Mouse (Mus musculus): ENCODE data around the gene Ptprd. TPM values are rescaled to one million over a fixed set of nuclear protein-coding genes. Genes with fewer than 3 reads are reported as not detected.

Ptprd gene
- polyA plus RNA-seq, 1 experiment from 2014 or later = 51.4 TPM

GRCm38 (mm10) chr4:76305987-76306386 is 1905.8 kb downstream of the Ptprd start:
- WGBS = 87% methylated on average over 5 of the region's 5 CpGs
- H3K9ac ChIP-seq (replicated peaks) = no peak overlapping the region
- no peaks in the 10 kb centered on the region for H3K4me1 ChIP-seq (replicated peaks)
- no peaks in the 10 kb centered on the region for H3K36me3 ChIP-seq
- no peak overlapping the region for H3K27ac ChIP-seq
- H3K4me3 ChIP-seq (replicated peaks) = no peak overlapping the region
- no peak overlapping the region for H3K4me2 ChIP-seq (replicated peaks)
- no peaks in the 10 kb centered on the region for H3K27me3 ChIP-seq
- H3K9me3 ChIP-seq = no peaks in the 10 kb centered on the region
- no peak for ATAC-seq

DNA sequence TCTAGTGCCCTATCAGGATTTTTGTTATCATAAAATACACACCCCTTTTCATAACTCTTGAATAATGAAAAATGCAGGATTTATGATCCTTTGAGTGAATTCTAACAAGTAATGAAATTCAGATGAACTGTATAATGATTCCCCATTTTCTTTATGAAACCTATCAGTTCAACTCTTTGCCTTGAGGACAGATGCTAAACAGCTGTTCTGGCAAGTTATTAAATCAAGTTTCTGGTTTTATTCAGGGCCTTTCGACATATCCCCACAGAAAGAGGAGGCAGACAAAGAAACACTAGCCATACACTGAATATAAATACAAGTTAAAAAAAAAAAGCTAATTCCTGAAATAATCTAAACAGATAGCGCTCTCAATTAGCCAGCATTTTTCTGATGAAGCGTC is 1914.4 kb downstream of the Ptprd start:
- no peak for ATAC-seq
- H3K4me3 ChIP-seq (replicated peaks) = no peak overlapping the region
- H3K4me2 ChIP-seq (replicated peaks) = no peak overlapping the region
- H3K36me3 ChIP-seq = no peaks in the 10 kb centered on the region
- H3K9ac ChIP-seq (replicated peaks) = no peak overlapping the region
- WGBS = 84% methylated on average over 3 of the region's 3 CpGs
- H3K4me1 ChIP-seq (replicated peaks) = no peaks in the 10 kb centered on the region
- no peaks in the 10 kb centered on the region for H3K9me3 ChIP-seq
- no peaks in the 10 kb centered on the region for H3K27me3 ChIP-seq
- H3K27ac ChIP-seq = no peak overlapping the region

DNA sequence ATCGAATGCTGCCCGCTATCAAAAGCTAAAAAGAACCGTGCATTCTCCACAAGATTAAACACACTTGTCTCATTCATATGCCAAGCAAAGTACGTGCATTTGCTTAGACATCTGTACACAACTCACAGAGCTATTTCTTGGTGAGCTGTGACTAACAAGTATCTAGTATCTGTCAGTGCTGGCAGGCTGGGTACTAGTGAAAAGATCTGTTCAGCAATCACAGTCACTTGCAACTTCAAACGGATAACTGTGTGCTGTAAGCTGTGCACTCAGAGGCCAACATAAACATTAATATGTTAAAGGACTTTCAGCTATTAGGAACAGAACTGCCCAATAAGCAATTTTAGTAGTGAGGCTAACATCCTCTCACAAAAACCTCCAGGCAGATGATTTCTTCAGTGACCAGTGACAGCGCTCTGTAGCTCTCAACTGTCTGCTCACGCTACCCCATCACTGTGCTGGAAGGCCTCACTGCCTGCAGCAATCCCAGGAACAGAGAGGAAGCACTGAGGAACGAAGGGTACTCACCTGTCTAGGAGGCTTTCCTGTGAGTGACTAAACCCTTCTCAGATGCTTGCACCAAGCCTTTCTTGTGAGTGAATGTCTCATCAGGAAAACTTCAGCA is 1918.9 kb downstream of the Ptprd start:
- peaks cover 5% of the 10 kb centered on the region; the same call in 1 of the 2 replicates for H3K4me1 ChIP-seq (replicated peaks)
- no peak overlapping the region for H3K9ac ChIP-seq (replicated peaks)
- WGBS = 73% methylated on average over 8 of the region's 8 CpGs
- no peak overlapping the region for H3K4me2 ChIP-seq (replicated peaks)
- H3K9me3 ChIP-seq = no peaks in the 10 kb centered on the region
- no peak overlapping the region for H3K4me3 ChIP-seq (replicated peaks)
- H3K27me3 ChIP-seq = no peaks in the 10 kb centered on the region
- no peaks in the 10 kb centered on the region for H3K36me3 ChIP-seq
- ATAC-seq = no peak
- no peak overlapping the region for H3K27ac ChIP-seq

DNA sequence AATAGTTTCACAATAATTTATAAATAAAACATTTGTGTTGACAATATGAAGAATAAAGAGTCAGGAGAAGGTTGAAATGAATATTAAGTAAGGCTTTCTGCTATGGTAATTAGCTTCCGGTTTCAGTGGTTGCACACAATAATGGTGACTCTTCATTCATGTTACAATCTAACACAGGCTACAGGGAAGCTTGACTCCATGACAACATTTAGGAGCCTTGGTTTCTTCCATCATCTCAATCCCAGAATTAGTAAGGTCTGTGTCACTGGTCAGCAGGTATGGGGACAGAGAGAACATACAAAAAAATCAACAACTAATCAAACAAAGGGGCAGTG is 1921.3 kb downstream of the Ptprd start:
- no peak overlapping the region for H3K27ac ChIP-seq
- H3K4me2 ChIP-seq (replicated peaks) = no peak overlapping the region
- no peak overlapping the region for H3K4me3 ChIP-seq (replicated peaks)
- peaks cover 12% of the 10 kb centered on the region for H3K4me1 ChIP-seq (replicated peaks)
- H3K36me3 ChIP-seq = no peaks in the 10 kb centered on the region
- H3K27me3 ChIP-seq = no peaks in the 10 kb centered on the region
- H3K9ac ChIP-seq (replicated peaks) = no peak overlapping the region
- no peaks in the 10 kb centered on the region for H3K9me3 ChIP-seq
- peak; percentile 27; the same call in 1 of the 2 replicates for ATAC-seq
- WGBS = 40% methylated on average over 1 of the region's 1 CpGs

- peak; percentile 41; the same call in 1 of the 2 replicates for ATAC-seq
- no peak overlapping the region for H3K4me2 ChIP-seq (replicated peaks)
- 22% methylated on average over 12 of the region's 12 CpGs for WGBS
Measured at GRCm38 (mm10) chr4:76289612-76290483, 1921.9 kb downstream of the Ptprd start.

GRCm38 (mm10) chr4:76286016-76286415 is 1925.7 kb downstream of the Ptprd start:
- WGBS = 43% methylated on average over 2 of the region's 2 CpGs
- no peaks in the 10 kb centered on the region for H3K9me3 ChIP-seq
- no peaks in the 10 kb centered on the region for H3K36me3 ChIP-seq
- no peak overlapping the region for H3K4me3 ChIP-seq (replicated peaks)
- no peak for ATAC-seq
- H3K9ac ChIP-seq (replicated peaks) = no peak overlapping the region
- H3K27me3 ChIP-seq = no peaks in the 10 kb centered on the region
- no peak overlapping the region for H3K4me2 ChIP-seq (replicated peaks)
- H3K27ac ChIP-seq = no peak overlapping the region
- peaks cover 19% of the 10 kb centered on the region for H3K4me1 ChIP-seq (replicated peaks)

More at GRCm38 (mm10) chr4:76289612-76290483, 1921.9 kb downstream of the Ptprd start:
- no peaks in the 10 kb centered on the region for H3K27me3 ChIP-seq
- H3K36me3 ChIP-seq = no peaks in the 10 kb centered on the region
- peaks cover 12% of the 10 kb centered on the region for H3K4me1 ChIP-seq (replicated peaks)
- H3K9me3 ChIP-seq = no peaks in the 10 kb centered on the region
- 0 out of 2 replicates have a peak overlapping the region, but pooled peaks have one; percentile 1 for H3K27ac ChIP-seq
- H3K9ac ChIP-seq (replicated peaks) = no peak overlapping the region
- H3K4me3 ChIP-seq (replicated peaks) = no peak overlapping the region

DNA sequence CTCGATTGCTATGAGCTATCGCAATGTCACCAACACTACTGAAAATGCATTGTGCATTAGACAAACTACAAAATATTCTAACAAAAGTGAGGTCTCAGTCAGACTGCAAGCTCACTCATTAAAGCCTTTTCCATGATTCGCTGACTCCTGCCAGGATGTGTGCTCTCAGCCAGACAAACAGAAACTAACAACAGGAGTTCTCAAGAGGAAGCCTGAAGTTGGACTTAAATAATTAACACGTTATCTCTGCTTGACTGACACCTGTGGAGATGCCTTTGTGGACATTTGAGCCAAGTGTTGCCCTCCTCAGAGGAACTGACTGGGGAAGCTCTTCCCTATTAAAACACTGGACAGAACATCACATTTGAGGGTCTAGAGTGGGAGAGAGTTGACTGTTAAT is 1928.9 kb downstream of the Ptprd start:
- H3K36me3 ChIP-seq = no peaks in the 10 kb centered on the region
- no peaks in the 10 kb centered on the region for H3K9me3 ChIP-seq
- H3K4me3 ChIP-seq (replicated peaks) = no peak overlapping the region
- no peak for ATAC-seq
- no peak overlapping the region for H3K4me2 ChIP-seq (replicated peaks)
- H3K4me1 ChIP-seq (replicated peaks) = peaks cover 14% of the 10 kb centered on the region
- 29% methylated on average over 4 of the region's 4 CpGs for WGBS
- no peak overlapping the region for H3K27ac ChIP-seq
- H3K27me3 ChIP-seq = no peaks in the 10 kb centered on the region
- H3K9ac ChIP-seq (replicated peaks) = no peak overlapping the region

DNA sequence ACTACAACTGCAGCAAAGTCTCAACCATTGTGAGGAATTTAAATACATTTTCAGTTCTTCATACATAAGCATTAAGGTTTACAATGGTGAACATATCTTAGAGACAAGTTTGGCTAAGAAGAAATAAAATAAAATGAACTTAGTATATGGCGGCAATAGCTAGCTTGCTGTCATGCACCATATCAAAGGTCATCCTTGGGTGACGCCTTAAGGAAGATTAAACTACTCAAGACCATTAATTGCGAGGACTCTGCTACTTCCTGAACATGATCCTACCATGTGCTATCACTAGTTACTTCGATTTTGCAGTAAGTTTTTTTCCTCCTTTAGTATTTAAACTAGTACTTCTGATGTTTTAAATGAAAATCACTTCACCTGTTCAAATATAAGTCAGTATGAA is 1949.0 kb downstream of the Ptprd start:
- 93% methylated on average over 4 of the region's 4 CpGs for WGBS
- H3K4me1 ChIP-seq (replicated peaks) = peaks cover 14% of the 10 kb centered on the region
- H3K9me3 ChIP-seq = no peaks in the 10 kb centered on the region
- no peak overlapping the region for H3K4me2 ChIP-seq (replicated peaks)
- no peak for ATAC-seq
- H3K36me3 ChIP-seq = no peaks in the 10 kb centered on the region
- H3K27me3 ChIP-seq = no peaks in the 10 kb centered on the region
- no peak overlapping the region for H3K9ac ChIP-seq (replicated peaks)
- no peak overlapping the region for H3K27ac ChIP-seq
- H3K4me3 ChIP-seq (replicated peaks) = no peak overlapping the region

GRCm38 (mm10) chr4:76260686-76261085 is 1951.1 kb downstream of the Ptprd start:
- WGBS = 92% methylated on average over 1 of the region's 1 CpGs
- Histone ChIP-seq H3K36me3 (no peaks in the 10 kb centered on the region), H3K9me3 (no peaks in the 10 kb centered on the region), H3K4me2 (replicated peaks) (no peak overlapping the region), H3K9ac (replicated peaks) (no peak overlapping the region), H3K4me3 (replicated peaks) (no peak overlapping the region), H3K27ac (no peak overlapping the region), H3K4me1 (replicated peaks) (peaks cover 14% of the 10 kb centered on the region), H3K27me3 (no peaks in the 10 kb centered on the region)
- no peak for ATAC-seq

- Histone ChIP-seq H3K27me3 (no peaks in the 10 kb centered on the region), H3K4me2 (replicated peaks) (no peak overlapping the region), H3K4me3 (replicated peaks) (no peak overlapping the region), H3K36me3 (no peaks in the 10 kb centered on the region), H3K27ac (0 out of 2 replicates have a peak overlapping the region, but pooled peaks have one; percentile 30), H3K4me1 (replicated peaks) (peaks cover 14% of the 10 kb centered on the region), H3K9me3 (no peaks in the 10 kb centered on the region), H3K9ac (replicated peaks) (no peak overlapping the region)
- 72% methylated on average over 3 of the region's 3 CpGs for WGBS
- no peak for ATAC-seq
Measured at GRCm38 (mm10) chr4:76260286-76260685, 1951.5 kb downstream of the Ptprd start.

- H3K9ac ChIP-seq (replicated peaks) = no peak overlapping the region
- H3K4me3 ChIP-seq (replicated peaks) = no peak overlapping the region
- H3K27me3 ChIP-seq = no peaks in the 10 kb centered on the region
- no peak overlapping the region for H3K4me2 ChIP-seq (replicated peaks)
- no peaks in the 10 kb centered on the region for H3K9me3 ChIP-seq
- 0 out of 2 replicates have a peak, but pooled peaks have one; percentile 48 for ATAC-seq
- no peaks in the 10 kb centered on the region for H3K36me3 ChIP-seq
- peaks cover 14% of the 10 kb centered on the region for H3K4me1 ChIP-seq (replicated peaks)
- 0 out of 2 replicates have a peak overlapping the region, but pooled peaks have one; percentile 30 for H3K27ac ChIP-seq
- WGBS = 49% methylated on average over 2 of the region's 2 CpGs
Measured at GRCm38 (mm10) chr4:76259636-76260035, 1952.1 kb downstream of the Ptprd start.

DNA sequence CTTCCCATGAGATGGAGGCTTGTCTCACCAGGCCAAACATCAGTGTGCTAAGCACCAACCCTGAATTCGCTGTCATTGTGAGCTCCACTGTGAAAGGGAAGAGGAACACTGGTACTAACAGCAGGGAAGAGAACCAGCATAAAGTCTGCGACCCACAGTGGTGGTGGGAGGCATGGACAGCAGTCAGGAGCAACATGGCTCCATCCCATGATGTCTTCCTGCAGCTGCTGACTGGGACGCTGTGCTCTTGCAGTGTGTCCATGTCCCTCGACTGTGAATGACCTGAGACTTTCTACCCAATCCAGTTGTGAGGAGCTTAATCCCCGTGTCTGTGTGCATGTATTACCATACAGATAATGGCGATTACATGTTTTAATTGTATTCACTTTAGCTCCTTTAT is 1967.4 kb downstream of the Ptprd start:
- peak; percentile 85 for ATAC-seq
- Histone ChIP-seq H3K4me1 (replicated peaks) (peaks cover 13% of the 10 kb centered on the region), H3K9me3 (no peaks in the 10 kb centered on the region), H3K36me3 (no peaks in the 10 kb centered on the region), H3K4me3 (replicated peaks) (no peak overlapping the region), H3K4me2 (replicated peaks) (no peak overlapping the region), H3K27ac (no peak overlapping the region), H3K27me3 (no peaks in the 10 kb centered on the region), H3K9ac (replicated peaks) (no peak overlapping the region)
- WGBS = 47% methylated on average over 6 of the region's 6 CpGs

All from midbrain, embryonic 13.5 days (tissue).